Mouse (Mus musculus): ENCODE results near the gene Aip. TPM values are rescaled to one million over a fixed set of nuclear protein-coding genes. Genes with fewer than 3 reads are reported as not detected.
"Not testable (repeated sequence)": the region's sequence is repeated elsewhere in the genome, so short reads cannot be mapped to it uniquely, and the experiment has no call there.

Gene Aip
- polyA plus RNA-seq, 1 experiment from 2014 or later = 83.2 TPM

GRCm38 (mm10) chr19:4136463-4136862 lies 10.8 kb upstream of the Aip start:
- DNase-seq (ENCODE audit: low spot score) (no peak), ATAC-seq (replicated peaks; ENCODE audit: low FRiP score, low read depth) (no peak)
- Histone ChIP-seq H3K36me3 (ENCODE audit: insufficient read depth, low read length) (peaks cover 10% of the 10 kb centered on the region; the same call in 1 of the 2 replicates), H3K9me3 (replicated peaks; ENCODE audit: low read length) (no peaks in the 10 kb centered on the region), H3K4me2 (ENCODE audit: low read length) (no peak overlapping the region), H3K4me1 (replicated peaks; ENCODE audit: insufficient read depth, low read length) (no peaks in the 10 kb centered on the region), H3K27me3 (ENCODE audit: insufficient read depth, low read length) (no peaks in the 10 kb centered on the region), H3K9ac (ENCODE audit: low read depth, low read length) (no peak overlapping the region), H3K27ac (no peak overlapping the region), H3K4me3 (replicated peaks; ENCODE audit: low read depth, low read length) (no peak overlapping the region)
- TF ChIP-seq CTCF (IDR thresholded peaks at IDR 0.05; ENCODE audit: low read depth) = peak; percentile 22; the same call in 1 of the 2 replicates
- 81% methylated on average over 5 of the region's 5 CpGs for WGBS

GRCm38 (mm10) chr19:4135963-4136345 lies 10.3 kb upstream of the Aip start:
- H3K27me3 ChIP-seq (ENCODE audit: insufficient read depth, low read length); H3K9ac ChIP-seq (ENCODE audit: low read depth, low read length); H3K4me2 ChIP-seq (ENCODE audit: low read length); H3K27ac ChIP-seq; H3K4me1 ChIP-seq (replicated peaks; ENCODE audit: insufficient read depth, low read length); DNase-seq (ENCODE audit: low spot score); H3K9me3 ChIP-seq (replicated peaks; ENCODE audit: low read length); H3K4me3 ChIP-seq (replicated peaks; ENCODE audit: low read depth, low read length): not testable (repeated sequence)
- 0 out of 2 replicates have a peak, but pooled peaks have one; percentile 12 for ATAC-seq (replicated peaks; ENCODE audit: low FRiP score, low read depth)
- peak; percentile 61 for TF ChIP-seq CTCF (IDR thresholded peaks at IDR 0.05; ENCODE audit: low read depth)
- 22% methylated on average over 8 of the region's 8 CpGs for WGBS
- H3K36me3 ChIP-seq (ENCODE audit: insufficient read depth, low read length) = peaks cover 15% of the 10 kb centered on the region; the same call in 1 of the 2 replicates

- not testable (repeated sequence) for H3K4me2 ChIP-seq (ENCODE audit: low read length); H3K4me1 ChIP-seq (replicated peaks; ENCODE audit: insufficient read depth, low read length); H3K9me3 ChIP-seq (replicated peaks; ENCODE audit: low read length); H3K9ac ChIP-seq (ENCODE audit: low read depth, low read length); H3K27ac ChIP-seq; H3K4me3 ChIP-seq (replicated peaks; ENCODE audit: low read depth, low read length); DNase-seq (ENCODE audit: low spot score); H3K27me3 ChIP-seq (ENCODE audit: insufficient read depth, low read length); ATAC-seq (replicated peaks; ENCODE audit: low FRiP score, low read depth)
- WGBS = 70% methylated on average over 6 of the region's 6 CpGs
- peaks cover 15% of the 10 kb centered on the region; the same call in 1 of the 2 replicates for H3K36me3 ChIP-seq (ENCODE audit: insufficient read depth, low read length)
Measured at GRCm38 (mm10) chr19:4135229-4135962, 9.7 kb upstream of the Aip start.

DNA sequence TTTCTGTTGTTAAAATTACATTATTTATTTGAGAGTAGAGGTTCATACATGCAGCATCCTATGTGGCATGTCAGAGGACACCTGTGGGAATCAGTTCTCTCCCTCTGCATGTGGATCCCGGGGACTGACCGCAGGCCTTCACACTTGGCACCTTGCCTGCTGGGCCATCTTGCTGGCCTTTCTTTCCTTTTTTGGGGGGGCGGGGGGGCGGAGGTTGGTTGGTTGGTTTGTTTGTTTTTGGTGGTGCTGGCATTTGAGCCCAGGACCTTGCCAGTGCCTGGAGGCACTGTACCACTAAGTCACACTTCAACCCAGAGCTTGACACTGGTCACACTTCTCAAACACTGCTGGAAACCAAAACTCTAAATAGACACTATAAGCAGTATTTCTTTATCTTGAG lies 8.7 kb upstream of the Aip start:
- H3K4me1 ChIP-seq (replicated peaks; ENCODE audit: insufficient read depth, low read length) = no peaks in the 10 kb centered on the region
- peaks cover 20% of the 10 kb centered on the region; the same call in 1 of the 2 replicates for H3K36me3 ChIP-seq (ENCODE audit: insufficient read depth, low read length)
- no peak overlapping the region for H3K4me3 ChIP-seq (replicated peaks; ENCODE audit: low read depth, low read length)
- H3K9me3 ChIP-seq (replicated peaks; ENCODE audit: low read length) = no peaks in the 10 kb centered on the region
- no peak overlapping the region for H3K27ac ChIP-seq
- no peak for TF ChIP-seq CTCF (IDR thresholded peaks at IDR 0.05; ENCODE audit: low read depth)
- H3K9ac ChIP-seq (ENCODE audit: low read depth, low read length) = no peak overlapping the region
- WGBS = 86% methylated on average over 4 of the region's 4 CpGs
- H3K27me3 ChIP-seq (ENCODE audit: insufficient read depth, low read length) = no peaks in the 10 kb centered on the region
- H3K4me2 ChIP-seq (ENCODE audit: low read length) = no peak overlapping the region
- no peak for DNase-seq (ENCODE audit: low spot score)
- ATAC-seq (replicated peaks; ENCODE audit: low FRiP score, low read depth) = no peak

- peak; percentile 31; the same call in 1 of the 2 replicates for TF ChIP-seq CTCF (IDR thresholded peaks at IDR 0.05; ENCODE audit: low read depth)
- Histone ChIP-seq H3K4me1 (replicated peaks; ENCODE audit: insufficient read depth, low read length) (peaks cover 6% of the 10 kb centered on the region; the same call in 1 of the 2 replicates), H3K36me3 (ENCODE audit: insufficient read depth, low read length) (peaks cover 25% of the 10 kb centered on the region), H3K4me2 (ENCODE audit: low read length) (no peak overlapping the region), H3K9ac (ENCODE audit: low read depth, low read length) (no peak overlapping the region), H3K27ac (no peak overlapping the region), H3K4me3 (replicated peaks; ENCODE audit: low read depth, low read length) (no peak overlapping the region), H3K9me3 (replicated peaks; ENCODE audit: low read length) (no peaks in the 10 kb centered on the region), H3K27me3 (ENCODE audit: insufficient read depth, low read length) (no peaks in the 10 kb centered on the region)
- no peak for DNase-seq (ENCODE audit: low spot score)
- WGBS = 87% methylated on average over 2 of the region's 2 CpGs
- ATAC-seq (replicated peaks; ENCODE audit: low FRiP score, low read depth) = no peak
Measured at GRCm38 (mm10) chr19:4131768-4132167, 6.1 kb upstream of the Aip start.

GRCm38 (mm10) chr19:4131075-4131474 lies 5.4 kb upstream of the Aip start:
- H3K9me3 ChIP-seq (replicated peaks; ENCODE audit: low read length) = no peaks in the 10 kb centered on the region
- no peak overlapping the region for H3K9ac ChIP-seq (ENCODE audit: low read depth, low read length)
- ATAC-seq (replicated peaks; ENCODE audit: low FRiP score, low read depth) (no peak), DNase-seq (ENCODE audit: low spot score) (no peak)
- no peaks in the 10 kb centered on the region for H3K27me3 ChIP-seq (ENCODE audit: insufficient read depth, low read length)
- 89% methylated on average over 5 of the region's 5 CpGs for WGBS
- no peak overlapping the region for H3K4me2 ChIP-seq (ENCODE audit: low read length)
- no peak overlapping the region for H3K4me3 ChIP-seq (replicated peaks; ENCODE audit: low read depth, low read length)
- peaks cover 25% of the 10 kb centered on the region for H3K36me3 ChIP-seq (ENCODE audit: insufficient read depth, low read length)
- no peak overlapping the region for H3K27ac ChIP-seq
- H3K4me1 ChIP-seq (replicated peaks; ENCODE audit: insufficient read depth, low read length) = peaks cover 13% of the 10 kb centered on the region; the same call in 1 of the 2 replicates
- no peak for TF ChIP-seq CTCF (IDR thresholded peaks at IDR 0.05; ENCODE audit: low read depth)

Data from kidney, postnatal 0 days (tissue).